Mouse (Mus musculus) mammary gland, adult 2 months (tissue): ENCODE measurements around the gene Mcf2l. TPM values are rescaled to one million over a fixed set of nuclear protein-coding genes. Genes with fewer than 3 reads are reported as not detected.

Experiments
- polyA plus RNA-seq: library from polyadenylated mRNA; depleted of rRNA; stranded (reverse); fragments of >200 nt; gene quantifications from 2 replicates; pipeline ENCODE4 v1.2.3, GENCODE M21; 2012; ENCODE audit warnings: low replicate concordance; rRNA removed

The Mcf2l gene
- polyA plus RNA-seq, result 13.6 and 17.9 TPM in 2 replicates

DNA sequence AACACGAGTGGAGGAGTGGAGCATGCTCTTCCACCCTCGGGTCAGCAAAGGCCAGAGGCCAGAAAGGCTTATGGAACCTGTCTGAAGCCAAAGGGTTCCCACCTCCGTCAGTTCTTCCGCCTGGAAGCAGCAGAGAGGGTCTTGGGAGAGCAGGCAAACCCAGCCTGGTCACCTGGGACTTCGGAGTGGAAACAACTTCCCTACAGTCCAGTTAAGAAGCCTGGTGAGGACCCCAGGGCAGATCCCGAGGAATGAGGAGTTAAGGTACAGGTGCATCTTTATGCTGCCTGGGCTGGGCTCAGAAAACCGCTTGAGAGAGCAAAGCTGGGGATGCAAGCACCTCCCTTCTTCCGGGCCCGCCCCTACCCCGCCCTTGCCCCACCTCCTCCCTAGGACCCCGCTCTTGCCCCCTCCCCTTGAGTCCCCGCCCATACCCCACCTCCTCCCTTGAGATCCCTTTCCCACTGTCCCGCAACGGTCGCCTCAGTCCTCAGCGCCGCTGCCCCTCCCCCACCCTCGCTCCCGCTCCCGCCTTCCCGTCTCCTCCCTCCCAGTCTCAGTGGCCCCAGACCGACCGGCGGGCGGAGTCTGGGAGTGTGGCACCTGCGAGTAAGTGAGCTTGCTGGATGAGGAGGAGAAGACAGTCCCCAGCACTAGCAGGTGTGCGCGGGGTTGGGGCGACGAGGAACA is at the start of gene Mcf2l:
TSS of gene Mcf2l (plus strand) at position 450 of the 690 bp plus-strand sequence.

GRCm38 (mm10) chr8:13025487-13026224 is 152.1 kb downstream of the Mcf2l start, which contains the start of gene F7:
TSS of gene F7 (plus strand) at chr8:13026034.

GRCm38 (mm10) chr8:13037015-13037414 is 163.4 kb downstream of the Mcf2l start, which contains the start of gene F10:
TSS of gene F10 (plus strand) at chr8:13037308.

GRCm38 (mm10) chr8:13060441-13061150 is 187.0 kb downstream of the Mcf2l start, which contains the start of gene Proz:
TSS of gene Proz (plus strand) at chr8:13060914.

Other genes starting within 250 kb of the Mcf2l start
- 41.8 and 45.7 TPM in 2 replicates for gene Tubgcp3, start 201.6 kb upstream of the Mcf2l start, polyA plus RNA-seq
- gene Atp11a, start 116.8 kb upstream of the Mcf2l start, polyA plus RNA-seq, result 71.4 and 75.2 TPM in 2 replicates
- 1.4 and 1.5 TPM in 2 replicates for gene F7, start 152.2 kb downstream of the Mcf2l start, polyA plus RNA-seq
- 0.92 and 1.6 TPM in 2 replicates for gene F10, start 163.5 kb downstream of the Mcf2l start, polyA plus RNA-seq
- gene Proz, start 187.1 kb downstream of the Mcf2l start, polyA plus RNA-seq, result 0.04 and 1.2 TPM in 2 replicates
- gene Pcid2, start 231.7 kb downstream of the Mcf2l start, polyA plus RNA-seq, result 21.4 and 25.1 TPM in 2 replicates
- gene Cul4a, start 231.8 kb downstream of the Mcf2l start, polyA plus RNA-seq, result 36.6 and 48.9 TPM in 2 replicates